Mouse (Mus musculus) heart, adult 11 months (tissue): ENCODE data around the gene Synpo2.

Source experiments
- DNase-seq: peaks from one replicate; pipeline ENCODE4 v3.0.0; 2022

The Synpo2 gene

GRCm38 (mm10) chr3:123163192-123163523 is 72.8 kb downstream of the Synpo2 start:
- DNase-seq: peak; percentile 84

GRCm38 (mm10) chr3:123162289-123163191 is 73.4 kb downstream of the Synpo2 start:
- DNase-seq: peak; percentile 89

- peak; percentile 88 for DNase-seq
Observed at GRCm38 (mm10) chr3:123160792-123161191, 75.2 kb downstream of the Synpo2 start.

- DNase-seq: peak; percentile 97
Observed at GRCm38 (mm10) chr3:123159139-123159824, 76.7 kb downstream of the Synpo2 start.

- DNase-seq: peak; percentile 94
Observed at GRCm38 (mm10) chr3:123158579-123158978, 77.4 kb downstream of the Synpo2 start.

- peak; percentile 96 for DNase-seq
Observed at GRCm38 (mm10) chr3:123153337-123153736, 82.6 kb downstream of the Synpo2 start.

- peak; percentile 74 for DNase-seq
Observed at GRCm38 (mm10) chr3:123152911-123153310, 83.0 kb downstream of the Synpo2 start.

- peak; percentile 83 for DNase-seq
Observed at GRCm38 (mm10) chr3:123150523-123151135, 85.3 kb downstream of the Synpo2 start.

- no peak for DNase-seq
Observed at GRCm38 (mm10) chr3:123149380-123150162, 86.4 kb downstream of the Synpo2 start.

- peak; percentile 94 for DNase-seq
Observed at GRCm38 (mm10) chr3:123148641-123149040, 87.3 kb downstream of the Synpo2 start.

GRCm38 (mm10) chr3:123146557-123146956 is 89.4 kb downstream of the Synpo2 start:
- no peak for DNase-seq

GRCm38 (mm10) chr3:123145942-123146341 is 90.0 kb downstream of the Synpo2 start:
- DNase-seq: no peak

- peak; percentile 89 for DNase-seq
Observed at GRCm38 (mm10) chr3:123143412-123143811, 92.5 kb downstream of the Synpo2 start.

GRCm38 (mm10) chr3:123142298-123142697 is 93.7 kb downstream of the Synpo2 start:
- peak; percentile 92 for DNase-seq

GRCm38 (mm10) chr3:123141069-123141468 is 94.9 kb downstream of the Synpo2 start:
- no peak for DNase-seq

- peak; percentile 88 for DNase-seq
Observed at GRCm38 (mm10) chr3:123140134-123140533, 95.8 kb downstream of the Synpo2 start.

GRCm38 (mm10) chr3:123139619-123140018 is 96.3 kb downstream of the Synpo2 start:
- DNase-seq: peak; percentile 88

GRCm38 (mm10) chr3:123138274-123139003 is 97.5 kb downstream of the Synpo2 start:
- peak; percentile 99 for DNase-seq

GRCm38 (mm10) chr3:123132101-123132500 is 103.8 kb downstream of the Synpo2 start:
- DNase-seq: no peak

GRCm38 (mm10) chr3:123131151-123131756 is 104.7 kb downstream of the Synpo2 start:
- peak; percentile 91 for DNase-seq

- peak; percentile 61 for DNase-seq
Observed at GRCm38 (mm10) chr3:123130314-123131150, 105.4 kb downstream of the Synpo2 start.
